Mouse (Mus musculus) common myeloid progenitor, adult 5-6 weeks (primary cell): ENCODE data around the gene Ccl8. TPM values are rescaled to one million over a fixed set of nuclear protein-coding genes. Genes with fewer than 3 reads are reported as not detected.

Experiments used
- ATAC-seq: replicated peaks from 2 replicates; pipeline ENCODE4 v1.8.0; 2016; ENCODE audit warnings: low read depth, mild to moderate bottlenecking, moderate TSS enrichment, inconsistent platforms; ENCODE audit not compliant: poor library complexity, severe bottlenecking
- total RNA-seq: library from RNA; stranded (forward); fragments of 200-1000, 187-1606 nt; gene quantifications from 2 replicates; pipeline ENCODE4 v1.2.3, GENCODE M21; 2017

Gene Ccl8
- total RNA-seq, 1 experiment from 2014 or later: not detected

- no peak for ATAC-seq
These were observed 48.3 kb downstream of the Ccl8 start for GRCm38 (mm10) chr11:82163285-82163684.

Other genes starting within 250 kb of the Ccl8 start
- gene Asic2, start 146.7 kb upstream of the Ccl8 start, total RNA-seq: not detected in 2 replicates
- gene Ccl2, start 79.6 kb upstream of the Ccl8 start, total RNA-seq: 2.1 TPM in 1 of 2 replicates, not detected in the other
- gene Gm17268, start 76.6 kb upstream of the Ccl8 start, total RNA-seq: not detected in 2 replicates
- gene Ccl7, start 69.5 kb upstream of the Ccl8 start, total RNA-seq: not detected in 2 replicates
- not detected in 2 replicates for gene Ccl11, start 57.4 kb upstream of the Ccl8 start, total RNA-seq
- not detected in 2 replicates for gene Ccl12, start 13.3 kb upstream of the Ccl8 start, total RNA-seq
- gene Ccl1, start 190.5 kb downstream of the Ccl8 start, total RNA-seq: not detected in 2 replicates